Mouse (Mus musculus) G1E-ER4 (cell line): ENCODE measurements around the gene Cacna1s. TPM values are rescaled to one million over a fixed set of nuclear protein-coding genes. Genes with fewer than 3 reads are reported as not detected.

Experiments used
- GATA1 ChIP-seq: IDR thresholded peaks from one replicate; pipeline ENCODE4 v1.8.0; 2012; ENCODE audit warnings: low read length, inconsistent platforms
- polyA plus RNA-seq: library from polyadenylated mRNA; stranded (reverse); fragments of >175 nt; gene quantifications from 2 replicates; pipeline ENCODE4 v1.2.3, GENCODE M21; 2012

Gene Cacna1s
- polyA plus RNA-seq, 1 experiment = not detected

DNA sequence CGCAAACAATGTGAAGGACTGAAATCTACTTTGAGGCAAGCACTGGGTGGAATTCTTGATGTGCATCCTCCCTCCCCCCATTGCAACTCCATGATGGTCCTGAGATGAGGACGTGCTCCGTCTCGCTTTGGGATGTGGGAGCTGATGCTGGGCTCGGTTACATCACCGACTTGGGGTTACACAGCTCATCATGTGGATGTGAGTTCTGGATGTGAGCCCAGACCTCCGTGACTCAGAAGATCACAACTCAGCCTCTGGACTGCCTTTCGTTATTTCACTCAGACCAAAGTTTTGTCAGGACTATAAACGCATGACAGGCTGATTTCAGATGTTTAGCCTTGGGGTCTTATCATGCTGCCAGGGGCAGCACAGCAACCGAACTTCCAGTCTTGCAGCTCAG, 74.3 kb downstream of the Cacna1s start:
- TF ChIP-seq GATA1 = no peak

DNA sequence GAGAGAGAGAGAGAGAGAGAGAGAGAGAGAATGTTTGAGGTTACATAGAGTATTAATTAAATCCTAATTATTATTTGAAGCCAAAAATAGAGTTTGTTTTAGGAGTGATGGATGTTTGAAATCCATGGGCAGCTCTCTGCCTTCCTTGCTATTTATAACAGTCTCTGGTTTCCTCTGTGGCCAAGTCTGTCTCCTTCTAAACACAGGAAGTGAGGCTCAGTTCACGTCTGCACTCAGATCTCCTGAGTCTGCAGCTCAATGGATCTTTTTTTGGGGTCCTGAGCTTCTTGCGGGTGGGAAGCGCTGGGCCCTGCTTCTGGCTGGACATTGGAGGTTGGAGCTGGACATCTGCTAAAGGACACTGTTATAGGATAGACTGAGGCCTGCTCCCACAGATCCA, 75.3 kb downstream of the Cacna1s start:
- TF ChIP-seq GATA1 = no peak

DNA sequence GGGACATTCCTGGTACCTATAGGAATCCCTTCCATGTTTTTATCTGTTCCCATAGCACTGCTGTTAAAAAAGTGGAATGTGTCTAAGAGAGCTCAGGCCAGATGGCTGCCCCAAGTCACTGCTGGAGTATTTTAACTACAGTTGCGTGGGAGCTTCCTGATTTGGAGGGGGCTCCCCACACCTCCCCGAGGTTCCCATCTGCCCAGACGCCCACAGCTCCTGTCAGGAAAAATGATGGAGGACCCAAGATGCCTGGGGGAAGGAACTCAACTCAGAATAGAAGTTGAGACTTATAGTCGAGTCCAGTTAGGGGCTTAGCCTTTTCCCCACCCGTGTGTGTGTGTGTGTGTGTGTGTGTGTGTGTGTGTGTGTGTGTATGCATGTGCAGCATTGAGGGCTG, 75.9 kb downstream of the Cacna1s start:
- no peak for TF ChIP-seq GATA1

DNA sequence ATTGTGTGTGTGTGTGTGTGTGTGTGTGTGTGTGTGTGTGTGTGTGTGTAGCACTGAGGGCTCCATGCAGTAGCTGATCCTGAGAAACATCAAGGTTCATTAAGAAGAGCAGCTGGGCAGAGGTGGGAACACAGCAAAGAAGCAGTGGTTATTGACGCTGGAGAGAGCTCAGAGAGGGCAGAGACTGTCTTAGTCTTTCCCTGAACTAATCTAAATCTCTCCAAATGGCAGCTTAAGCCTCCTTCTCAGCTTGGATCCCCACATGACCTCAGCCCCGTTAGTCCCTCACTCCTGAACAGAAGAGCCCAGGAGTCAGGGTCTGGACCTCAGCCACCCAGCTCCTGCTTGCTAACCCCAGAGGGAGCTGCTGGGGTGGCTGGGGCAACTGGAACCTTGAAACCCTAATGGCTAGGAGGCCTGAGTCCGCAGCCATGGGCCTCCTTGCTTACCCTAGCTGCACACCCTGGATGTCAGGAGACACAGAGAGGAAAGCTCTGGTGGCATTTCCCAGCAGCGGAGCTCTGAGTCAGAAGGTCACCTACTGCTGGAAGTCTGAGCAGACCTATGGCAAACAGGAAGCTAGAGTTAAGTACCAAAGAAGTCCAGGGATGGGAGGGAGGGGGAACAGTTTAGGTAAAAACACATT, 76.5 kb downstream of the Cacna1s start:
- no peak for TF ChIP-seq GATA1

DNA sequence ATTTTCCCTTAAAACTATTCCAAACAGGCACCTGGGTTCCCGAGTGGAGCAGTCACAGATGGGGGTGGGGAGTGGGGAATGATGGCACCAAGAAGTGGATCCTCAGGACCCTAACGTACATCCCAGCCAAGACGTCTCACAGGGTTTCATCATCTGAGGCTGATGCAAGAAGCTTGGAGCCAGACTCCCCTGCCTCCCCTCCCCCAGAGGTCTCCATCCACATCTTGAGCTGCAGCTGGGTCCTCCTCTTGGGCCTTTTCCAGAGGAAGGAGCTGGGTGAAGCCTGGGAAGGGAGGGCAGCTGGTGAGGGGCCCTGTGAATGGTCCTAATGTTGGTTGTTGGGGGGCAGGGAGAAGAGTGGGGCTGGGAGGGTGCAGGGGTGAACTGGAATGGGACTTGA, 77.6 kb downstream of the Cacna1s start:
- TF ChIP-seq GATA1 = no peak

DNA sequence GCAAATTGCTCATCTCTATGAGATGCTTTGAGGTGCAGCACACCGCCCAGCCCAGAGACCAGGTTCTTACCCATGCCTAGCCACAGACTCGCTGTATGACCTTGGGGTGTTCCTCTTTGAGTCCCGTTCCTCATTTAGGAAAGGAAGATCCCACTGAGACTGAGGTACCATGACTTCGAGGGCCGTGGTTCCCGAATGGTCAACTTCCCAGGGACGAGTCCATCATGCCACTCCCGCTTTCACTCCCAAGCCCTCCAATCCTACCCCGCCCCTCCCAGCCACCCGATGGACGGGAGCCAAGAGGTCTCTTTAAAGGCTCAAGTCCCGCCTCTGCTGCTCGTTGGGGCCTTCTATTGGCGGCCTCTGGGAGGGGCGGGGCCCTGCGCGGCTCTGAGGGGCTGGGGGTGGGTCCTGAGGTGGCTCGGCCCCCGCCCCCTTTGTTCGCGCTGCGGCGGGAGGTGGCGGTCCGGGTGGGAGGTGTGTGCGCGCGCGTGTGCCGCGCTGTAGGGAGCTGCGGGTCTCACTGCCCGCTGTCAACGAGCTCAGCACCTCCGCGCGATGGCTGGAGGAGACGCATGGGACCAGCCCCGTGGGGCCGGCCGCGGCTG, 78.5 kb downstream of the Cacna1s start, which contains the start of gene Kif21b:
Kif21b (plus strand) TSS at position 439 of the 608 bp plus-strand sequence.
- no peak for TF ChIP-seq GATA1

DNA sequence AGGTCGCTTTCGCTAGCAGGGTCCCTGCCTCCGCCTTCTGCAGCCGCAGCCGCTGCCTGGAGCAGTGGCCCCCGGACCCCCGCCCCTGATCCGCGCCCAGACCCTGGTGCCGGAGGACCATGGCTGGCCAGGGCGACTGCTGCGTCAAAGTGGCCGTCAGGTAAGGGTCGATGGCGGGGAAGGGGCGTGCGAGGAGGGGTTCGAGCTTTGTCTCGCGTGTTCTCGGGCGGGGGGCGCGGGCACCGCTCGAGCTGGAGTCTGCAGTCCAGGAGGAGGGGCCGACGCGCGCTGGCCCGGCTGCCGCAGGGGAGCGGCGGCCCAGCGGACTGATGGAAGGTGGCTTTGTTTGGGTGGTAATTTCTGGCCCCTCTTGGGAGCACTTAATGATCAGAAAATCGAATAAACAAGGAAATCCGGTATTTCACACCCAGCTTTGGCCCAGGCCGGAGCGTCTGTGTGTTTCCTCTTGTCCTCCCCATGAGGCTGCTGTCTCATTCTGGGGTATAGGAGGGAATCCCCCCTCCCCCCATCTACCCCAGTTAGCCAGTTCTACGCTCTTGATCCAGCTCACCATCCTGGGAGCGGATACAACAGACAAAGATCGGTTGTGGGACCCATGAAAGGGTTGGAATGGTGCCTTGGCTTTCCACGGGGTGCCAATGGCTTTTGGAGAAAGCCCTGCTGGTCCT, 79.2 kb downstream of the Cacna1s start:
- no peak for TF ChIP-seq GATA1

DNA sequence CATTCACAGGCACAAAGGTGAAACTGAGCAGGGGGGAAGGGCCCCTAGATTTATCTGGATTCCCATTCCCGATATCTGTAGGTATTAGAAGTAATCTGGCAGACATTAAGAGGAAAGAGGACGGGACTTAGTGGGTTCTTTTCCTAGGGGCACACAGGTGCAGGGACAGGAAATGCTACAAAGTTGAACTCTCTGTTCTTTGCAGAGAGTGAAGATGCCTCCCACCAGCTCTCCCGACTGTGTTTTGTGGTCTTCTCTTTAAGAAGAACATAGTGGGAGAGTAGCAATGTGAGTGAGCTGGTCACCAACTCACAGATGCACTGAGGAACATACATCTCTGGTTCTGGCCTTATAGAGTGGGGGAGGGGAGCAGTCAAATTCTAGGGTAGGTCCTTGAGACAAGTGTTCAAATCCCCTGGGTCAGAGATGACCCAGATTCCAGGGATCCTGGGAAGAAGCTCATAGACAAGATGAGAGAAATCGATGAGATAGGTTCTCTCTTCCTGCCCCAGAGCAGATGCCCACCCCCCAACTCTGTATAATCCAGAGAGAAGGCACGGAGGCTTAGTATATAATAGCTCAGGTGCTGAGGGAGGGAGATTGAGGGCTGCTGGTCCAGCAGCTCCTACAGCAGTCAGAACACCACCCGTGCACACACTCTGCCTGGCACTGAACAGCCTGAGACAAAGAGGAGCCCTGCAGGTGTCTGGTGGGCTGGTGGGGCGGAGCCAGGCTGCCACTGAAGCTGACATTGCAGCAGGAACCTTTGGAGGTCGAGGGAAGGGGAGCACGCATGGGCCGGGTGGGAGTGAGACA, 80.0 kb downstream of the Cacna1s start:
- no peak for TF ChIP-seq GATA1

DNA sequence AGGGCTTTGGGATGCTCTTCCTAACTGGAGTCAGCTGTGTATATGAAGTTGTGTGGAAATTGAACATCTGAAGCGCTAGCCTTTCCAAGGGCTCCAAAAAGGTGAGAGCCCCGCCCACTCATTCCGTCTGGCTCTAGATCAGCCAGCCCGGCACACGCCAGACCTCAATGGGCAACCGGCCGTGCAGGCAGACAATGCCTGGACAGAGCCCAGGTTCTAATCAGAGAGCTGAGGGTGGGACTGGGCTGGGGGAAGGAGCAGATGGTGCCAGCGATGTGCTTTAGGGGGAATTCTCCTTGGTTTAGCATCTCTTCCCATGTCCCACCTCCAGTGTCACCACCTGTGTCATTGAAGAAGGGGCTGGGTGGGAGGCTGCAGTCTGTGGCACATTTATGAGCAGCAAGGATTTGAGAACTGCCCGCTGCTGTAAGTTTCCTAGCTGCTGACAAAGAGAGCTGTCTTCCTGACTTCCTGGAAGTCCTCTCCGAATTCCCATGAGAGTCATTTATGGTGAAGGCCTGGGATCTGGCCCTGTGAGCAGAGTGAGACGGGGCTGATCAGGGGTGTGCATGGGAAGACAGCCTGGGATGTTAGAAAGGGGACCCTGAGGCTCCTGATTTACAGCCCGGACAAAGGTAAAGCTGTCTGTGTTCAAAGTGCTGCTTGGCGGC, 81.2 kb downstream of the Cacna1s start:
- no peak for TF ChIP-seq GATA1

DNA sequence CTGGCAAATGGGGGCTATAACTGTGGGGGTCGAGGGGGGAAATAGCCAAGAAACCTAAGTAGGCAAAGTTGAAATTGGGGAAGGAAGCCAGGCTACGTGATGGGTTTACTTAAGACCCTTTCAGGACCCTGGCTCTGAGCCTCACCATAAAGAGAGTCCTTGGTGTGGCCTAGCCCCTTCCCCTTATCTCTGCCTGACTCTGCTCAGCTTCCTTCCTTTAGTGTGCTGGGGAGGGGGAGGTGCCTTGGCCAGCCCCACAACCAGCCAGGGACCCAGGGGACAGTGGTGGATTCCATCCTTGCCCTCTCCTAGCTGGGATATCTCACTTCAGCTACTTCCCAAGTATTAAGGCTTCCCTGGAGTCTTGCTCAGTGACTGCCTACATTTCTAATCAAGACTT, 82.0 kb downstream of the Cacna1s start:
- TF ChIP-seq GATA1 = no peak

DNA sequence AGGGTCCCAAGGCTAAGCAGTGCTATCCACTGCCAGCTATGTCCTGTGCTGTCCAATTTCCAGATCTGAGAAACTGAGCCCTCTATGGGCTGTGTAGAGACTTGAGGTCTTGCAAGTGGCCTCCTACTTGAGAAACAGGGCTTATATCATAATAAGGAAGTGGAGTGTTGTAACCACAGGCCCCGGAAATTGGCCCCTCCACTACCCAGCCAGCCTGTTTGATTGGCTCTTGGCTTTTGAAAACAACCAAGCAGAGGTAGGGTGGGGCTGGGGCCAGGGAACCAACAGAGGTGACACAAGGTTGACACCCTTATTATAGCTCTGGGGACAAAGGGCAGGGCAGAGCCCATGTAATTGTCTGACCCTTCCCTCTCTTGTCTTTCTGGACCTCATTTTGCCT, 82.5 kb downstream of the Cacna1s start:
- TF ChIP-seq GATA1 = no peak

DNA sequence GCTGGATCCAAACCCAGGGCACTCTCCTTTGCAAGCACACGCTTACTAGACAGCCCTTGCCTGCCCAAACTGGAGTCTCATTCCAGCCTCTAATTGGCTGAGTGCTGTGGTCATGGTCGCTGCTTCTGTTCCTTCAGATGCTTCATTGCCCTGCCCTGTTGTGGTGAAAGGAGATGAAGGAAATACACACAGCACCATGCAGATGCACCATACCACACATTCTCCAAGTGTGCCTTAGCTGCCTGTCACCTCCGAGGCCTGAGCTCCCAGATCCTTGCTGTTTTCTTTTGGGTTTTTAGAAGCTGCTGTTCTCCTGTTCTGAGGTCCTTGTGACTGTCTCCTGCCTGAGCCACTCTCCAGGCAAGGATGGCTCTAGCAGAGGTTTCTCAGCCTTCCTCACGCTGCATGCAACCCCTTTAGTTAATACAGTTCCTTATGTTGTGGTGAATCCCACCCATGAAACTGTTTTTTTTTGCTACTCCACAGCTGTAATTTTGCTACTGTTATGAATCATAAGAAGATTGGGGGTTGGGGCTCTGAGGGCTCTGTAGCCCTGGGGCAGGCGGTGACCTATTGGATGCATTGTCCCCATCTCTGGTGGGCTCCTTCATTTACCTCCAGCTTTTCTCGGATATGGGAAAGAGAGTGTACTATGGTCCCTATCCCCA, 83.4 kb downstream of the Cacna1s start:
- no peak for TF ChIP-seq GATA1

DNA sequence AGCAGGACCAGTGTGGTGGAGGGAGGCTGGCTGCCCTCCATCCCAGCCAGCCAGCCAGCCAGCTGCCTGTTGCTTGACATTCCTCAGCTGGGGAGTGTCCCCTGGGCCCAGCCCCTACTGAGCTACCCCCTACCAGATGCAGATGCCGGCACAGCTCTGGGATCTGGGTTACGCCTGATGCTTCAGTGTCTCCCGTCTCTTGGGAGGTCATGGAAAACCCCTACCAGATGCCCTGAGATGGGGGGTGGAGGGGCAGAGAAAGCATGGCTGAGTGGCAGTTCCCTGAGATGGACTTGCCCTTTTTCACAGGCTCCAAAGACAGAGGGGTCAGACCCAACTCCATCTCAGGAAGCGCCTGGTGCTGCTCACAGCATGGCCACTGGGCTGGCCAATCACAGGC, 84.0 kb downstream of the Cacna1s start:
- TF ChIP-seq GATA1 = no peak

DNA sequence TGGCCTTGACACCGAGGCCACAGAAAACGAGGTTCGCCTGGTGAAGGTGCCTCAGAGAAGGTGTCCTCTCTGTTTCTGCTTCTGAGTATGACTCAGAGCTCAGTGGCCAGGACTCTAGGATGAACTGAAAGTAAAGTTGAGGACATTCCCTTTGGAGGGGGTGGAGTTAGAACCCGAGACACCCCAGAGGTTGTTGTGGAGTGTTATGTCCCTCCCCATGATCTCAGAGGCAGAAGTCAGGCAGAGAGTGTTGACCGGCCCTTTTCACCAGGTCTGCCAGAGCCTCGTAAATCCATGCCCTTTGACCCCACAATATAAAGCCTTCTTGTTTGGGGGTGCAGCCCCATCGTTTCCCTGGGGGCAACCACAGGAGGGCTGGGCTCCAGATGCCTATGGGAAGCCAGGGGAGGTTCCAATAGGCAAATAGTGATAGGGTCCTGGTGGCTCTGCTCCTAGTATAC, 84.6 kb downstream of the Cacna1s start:
- no peak for TF ChIP-seq GATA1

DNA sequence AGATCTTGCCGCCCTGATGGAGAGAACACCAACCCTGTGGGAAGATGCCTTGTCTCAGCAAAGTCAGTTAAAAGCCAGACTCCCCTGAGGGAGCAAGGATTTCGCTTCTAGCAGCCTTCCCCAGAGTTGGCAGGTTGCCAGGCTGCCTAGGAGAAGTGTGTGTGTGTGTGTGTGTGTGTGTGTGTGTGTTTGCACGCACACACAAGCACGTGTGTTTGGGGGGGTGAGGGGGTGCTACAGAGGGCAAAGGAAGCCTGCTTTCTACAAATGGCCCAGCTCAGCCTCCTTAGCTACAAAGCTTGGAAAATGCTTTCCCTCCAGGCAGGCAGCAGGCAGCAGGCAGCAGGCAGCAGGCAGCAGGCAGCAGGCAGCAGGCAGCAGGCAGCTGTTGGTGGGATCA, 85.0 kb downstream of the Cacna1s start:
- no peak for TF ChIP-seq GATA1
